Mouse (Mus musculus) NIH3T3 (cell line): ENCODE data around the gene Gm49396.
A peak's percentile ranks its signal among the peaks of the same experiment; 100 is the strongest.

Source experiments
- DNase-seq: peaks from one replicate; pipeline ENCODE4 v3.0.0-alpha.2; 2012; ENCODE audit warnings: low read depth

Gene Gm49396

DNA sequence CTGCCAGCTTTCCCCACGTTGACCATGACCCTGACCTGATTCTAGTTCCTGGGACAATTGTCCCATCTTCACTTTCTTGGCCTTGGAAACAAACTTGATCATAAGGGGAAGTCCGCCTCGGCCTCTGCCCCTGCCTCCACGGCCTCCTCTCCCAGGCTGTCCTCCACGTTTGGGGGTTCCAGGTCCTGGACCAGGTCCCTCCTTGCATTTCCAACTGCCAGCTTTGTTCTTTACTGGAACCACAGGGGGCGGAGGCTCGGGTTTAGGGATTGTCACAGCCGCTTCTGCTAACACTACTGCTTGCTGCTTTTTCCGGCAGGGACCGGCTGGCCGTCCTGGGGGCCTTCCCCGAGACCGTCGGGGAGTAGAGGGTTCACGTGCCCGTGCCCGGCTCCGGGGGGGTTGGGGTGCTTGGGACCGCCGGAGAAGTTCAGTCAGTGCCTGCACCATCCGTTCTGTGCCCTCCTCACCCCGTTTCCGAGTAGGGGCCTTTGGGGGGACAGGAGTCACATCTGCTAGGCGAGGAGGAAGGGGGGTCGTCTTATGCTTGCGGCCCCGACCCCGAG, 23.4 kb downstream of the Gm49396 start:
- DNase-seq = no peak

DNA sequence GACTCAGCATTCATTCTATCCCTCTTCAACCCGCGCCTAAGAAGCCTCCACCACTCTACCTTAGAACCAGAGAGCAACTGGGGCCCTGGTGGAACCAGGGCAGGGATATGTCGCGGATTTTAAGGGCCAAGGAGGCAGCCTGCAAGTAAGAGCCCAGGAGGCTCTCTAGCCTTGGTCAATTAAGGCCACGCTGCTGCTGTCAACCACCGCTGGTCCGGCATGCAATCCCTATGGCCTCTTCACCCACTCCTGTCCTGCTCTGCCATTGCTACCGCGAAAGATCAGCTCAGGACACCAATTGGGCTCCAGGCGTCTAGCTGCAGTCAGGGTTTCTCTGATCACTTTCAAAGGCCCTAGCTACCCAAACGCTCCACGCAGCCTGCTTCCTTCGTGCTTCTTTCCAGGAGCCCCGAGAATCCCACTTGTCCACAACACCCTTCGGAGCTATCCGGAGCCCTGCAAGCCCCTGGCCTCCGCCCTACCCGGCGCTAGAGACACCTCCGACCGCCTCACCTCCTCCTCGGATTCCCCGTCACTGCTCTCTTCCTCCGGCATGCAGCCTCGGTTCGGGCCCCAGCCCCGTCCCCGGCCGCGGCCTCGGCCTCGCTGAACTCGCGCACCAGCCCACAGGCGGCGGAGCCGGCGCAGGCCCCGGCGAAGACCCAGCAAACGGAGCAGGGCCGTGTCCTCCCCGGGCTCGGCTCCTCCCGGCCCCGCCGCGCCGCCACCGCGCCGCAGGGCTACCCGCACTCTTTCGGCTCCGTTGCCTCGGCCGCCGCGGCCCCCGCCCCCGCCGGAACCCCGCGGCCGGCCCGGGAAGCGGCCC, 24.9 kb downstream of the Gm49396 start:
- peak; percentile 43 for DNase-seq

DNA sequence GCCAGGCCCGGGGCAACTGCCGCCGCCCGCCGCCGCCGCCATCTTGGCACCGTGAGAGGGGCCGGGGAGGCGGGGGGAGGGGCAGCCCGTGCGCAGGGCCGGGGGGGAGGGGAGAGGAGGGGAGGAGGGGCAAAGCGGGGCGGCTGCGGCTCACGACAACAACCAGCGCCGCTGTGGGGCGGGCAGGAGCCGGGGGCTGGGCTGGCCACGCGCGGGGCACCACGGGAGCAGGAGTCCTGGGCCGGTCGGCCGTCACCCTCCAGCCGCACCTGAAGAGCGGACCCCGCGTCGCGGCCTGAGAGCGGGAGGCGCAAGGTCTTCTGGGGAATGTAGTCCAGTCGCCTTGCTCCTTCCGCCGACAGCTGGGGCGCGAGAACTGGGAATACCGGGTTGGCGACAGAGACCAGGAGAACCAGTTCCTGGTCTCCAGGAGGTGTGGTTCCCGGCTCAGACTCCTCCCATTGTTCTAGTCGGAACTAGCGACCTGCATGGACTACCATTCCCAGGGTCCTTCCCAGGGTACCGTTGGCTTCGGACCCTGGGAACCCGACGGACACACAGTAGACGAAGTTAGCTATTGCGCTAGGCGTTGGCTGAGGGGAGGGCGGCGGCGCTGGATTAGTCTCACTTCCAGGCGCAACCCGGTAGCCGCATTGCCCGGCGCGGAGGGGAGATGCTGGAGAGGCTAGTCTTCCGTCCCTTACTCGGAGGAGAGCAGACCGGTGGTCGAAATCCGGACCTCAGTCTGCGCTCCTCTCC, 25.7 kb downstream of the Gm49396 start, which contains the start of gene Kmt2b:
TSS of gene Kmt2b (minus strand) at position 51 of the 759 bp plus-strand sequence.
- peak; percentile 98 for DNase-seq

DNA sequence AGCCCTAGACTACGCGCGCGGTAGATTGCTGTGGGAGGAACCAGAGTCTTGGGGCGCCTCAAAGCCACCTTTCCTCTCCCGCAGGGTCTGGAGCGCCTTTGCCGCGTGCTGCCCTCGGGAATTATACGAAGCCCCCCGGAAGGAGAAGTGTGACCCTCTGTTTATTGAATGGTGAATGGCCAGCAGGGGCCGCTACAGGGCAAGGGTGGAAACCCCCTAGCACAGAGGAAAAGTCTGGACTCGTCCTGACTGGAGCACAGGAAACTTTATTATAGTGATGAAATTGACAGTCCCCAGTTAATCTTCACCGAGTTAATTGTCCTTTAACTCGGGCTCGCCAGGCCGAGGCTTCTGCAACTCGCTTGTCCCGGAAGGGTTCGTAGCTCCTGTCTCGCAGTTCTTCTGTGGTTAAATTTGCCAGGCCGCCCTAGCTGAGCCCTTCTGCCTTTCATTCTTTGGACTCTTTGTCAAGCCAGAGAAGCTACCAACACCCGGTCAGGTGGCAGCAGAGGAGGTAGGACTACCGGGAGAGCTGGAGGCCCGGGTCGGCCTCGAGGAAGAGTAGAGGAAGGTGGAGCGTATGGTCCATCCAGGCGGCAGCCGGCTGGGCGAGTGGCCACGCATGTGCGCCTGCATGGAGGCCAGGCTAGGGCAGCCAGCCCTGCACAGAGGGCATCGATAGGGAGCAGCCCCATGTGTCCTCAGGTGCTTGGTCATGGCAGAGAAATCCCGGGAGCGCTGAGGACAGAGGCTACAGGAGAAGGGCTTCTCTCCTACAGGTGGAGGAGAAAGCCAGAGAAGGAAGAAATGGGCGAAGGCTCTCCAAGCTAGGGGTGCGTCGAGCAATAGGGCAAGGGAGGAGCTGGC, 26.5 kb downstream of the Gm49396 start:
- peak; percentile 88 for DNase-seq

DNA sequence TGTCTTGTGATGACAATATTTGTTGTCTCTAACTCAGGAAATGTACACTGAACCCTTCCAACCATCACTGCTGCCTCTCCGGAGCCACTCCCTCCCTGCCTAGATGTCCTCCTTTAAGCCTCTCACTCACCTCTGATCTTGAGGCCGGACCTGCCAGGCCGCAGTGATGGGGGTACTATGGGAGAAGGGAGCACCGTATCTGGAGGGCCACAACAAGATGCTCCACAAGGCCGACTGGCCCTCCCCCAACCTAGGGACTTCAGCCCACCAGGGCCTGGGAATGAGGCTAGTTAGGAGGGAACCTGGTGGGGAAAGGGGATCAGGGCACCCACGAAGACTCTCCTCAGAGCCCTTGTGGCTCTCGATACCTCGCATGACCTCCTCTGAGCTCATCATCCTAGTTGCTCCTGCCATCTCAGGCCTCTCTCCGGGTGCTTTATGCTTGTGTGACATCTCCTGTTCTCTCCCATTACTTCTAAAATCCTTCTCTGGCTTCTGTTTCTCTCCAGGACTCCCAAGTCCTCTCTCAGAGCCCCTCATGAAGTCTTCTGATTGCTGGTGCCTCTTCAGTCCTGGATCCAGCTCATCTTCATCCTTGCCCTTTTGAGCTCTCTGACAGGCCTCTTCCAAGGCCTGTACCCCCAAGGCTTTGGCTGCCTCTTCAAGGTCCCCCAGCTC, 27.9 kb downstream of the Gm49396 start:
- DNase-seq = no peak

DNA sequence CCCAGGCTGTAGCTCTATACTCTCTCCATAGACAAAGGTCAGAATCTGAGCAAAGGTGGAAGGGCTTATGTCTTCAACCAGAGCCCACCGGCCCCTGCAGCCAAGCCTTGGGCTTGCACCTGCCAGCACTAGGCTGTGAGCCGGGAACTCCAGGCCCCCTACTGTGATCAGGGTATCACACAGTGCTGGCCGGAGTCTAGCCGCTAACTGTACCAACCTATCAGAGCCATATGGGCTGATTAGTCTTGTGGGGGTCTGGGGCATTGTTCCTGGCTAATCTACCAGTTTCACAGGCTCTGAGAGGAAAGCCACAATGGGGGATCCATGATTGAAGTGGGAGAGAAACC, 28.4 kb downstream of the Gm49396 start:
- no peak for DNase-seq

DNA sequence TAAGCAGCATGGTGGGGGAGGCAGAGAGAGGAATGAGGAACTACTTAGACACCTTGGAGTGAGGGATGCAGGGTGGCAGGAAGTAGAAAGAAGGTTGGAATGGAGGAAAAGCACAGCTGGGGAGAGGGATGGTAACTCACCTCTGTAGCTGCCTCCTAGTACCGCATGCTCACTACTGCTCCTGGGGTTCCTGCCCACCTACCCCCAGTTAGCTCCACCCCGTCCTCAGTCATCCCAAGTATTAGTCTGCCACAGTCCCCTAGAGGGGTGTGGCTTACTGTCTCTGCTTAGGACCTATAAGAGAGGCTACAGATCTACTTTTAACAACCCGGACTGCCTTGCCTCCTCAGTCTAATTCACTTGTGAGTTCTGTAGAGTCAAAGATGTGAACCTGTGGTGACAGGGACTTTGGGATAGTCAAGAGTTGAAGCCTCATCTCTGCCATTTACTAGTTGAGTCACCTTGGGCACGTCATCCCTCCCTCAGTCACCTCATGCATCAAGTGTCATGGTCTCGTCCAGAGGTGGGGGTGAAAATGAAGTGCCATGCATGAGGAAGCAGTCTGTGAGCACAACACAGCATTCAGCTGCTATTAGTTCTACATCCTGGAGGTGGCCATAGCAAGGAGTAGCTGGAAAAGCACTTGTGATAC, 29.8 kb downstream of the Gm49396 start:
- no peak for DNase-seq

DNA sequence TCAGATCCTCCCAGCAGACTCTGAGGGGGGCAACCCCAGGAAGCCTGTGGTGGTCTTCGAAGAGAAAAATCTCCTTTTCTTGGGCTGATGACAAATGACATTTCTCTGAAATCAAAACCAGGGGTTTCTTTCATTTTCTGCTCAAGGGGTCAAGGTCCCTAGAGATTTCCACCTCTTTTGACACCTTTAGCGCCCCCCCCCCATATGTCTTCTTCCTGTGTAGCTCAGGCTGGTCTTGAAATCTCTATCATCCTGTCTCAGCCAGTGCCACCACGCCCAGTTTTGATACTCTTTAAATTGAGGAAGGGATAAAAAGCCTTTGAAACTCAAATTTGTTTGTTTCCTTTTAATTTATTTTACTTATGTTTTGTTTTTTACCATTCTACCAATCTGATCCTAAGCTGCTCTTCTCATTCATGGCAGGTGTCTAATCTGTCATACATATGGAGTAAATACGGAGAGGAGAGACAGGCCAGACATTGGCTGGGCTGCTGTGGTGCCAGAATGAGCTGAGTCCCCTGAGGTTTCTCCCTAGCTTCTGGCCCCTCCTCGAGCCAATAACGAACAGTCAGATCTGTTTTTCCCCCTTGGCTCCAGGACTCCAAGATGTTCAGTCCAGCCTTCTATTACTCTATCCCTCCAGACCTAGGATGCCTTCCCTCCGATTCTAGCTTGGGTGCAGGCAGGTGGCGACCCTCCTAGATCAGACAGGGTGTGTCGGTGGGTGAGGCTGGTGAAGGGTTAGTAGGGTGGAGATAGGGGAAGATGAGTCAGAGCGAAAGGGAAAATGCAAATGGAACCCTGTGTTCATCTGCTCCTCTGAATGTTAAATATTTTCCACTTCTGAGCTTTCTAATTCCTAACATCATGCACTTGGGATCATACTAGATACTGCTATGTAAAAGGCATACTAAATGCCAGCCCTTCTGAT, 30.7 kb downstream of the Gm49396 start:
- no peak for DNase-seq

DNA sequence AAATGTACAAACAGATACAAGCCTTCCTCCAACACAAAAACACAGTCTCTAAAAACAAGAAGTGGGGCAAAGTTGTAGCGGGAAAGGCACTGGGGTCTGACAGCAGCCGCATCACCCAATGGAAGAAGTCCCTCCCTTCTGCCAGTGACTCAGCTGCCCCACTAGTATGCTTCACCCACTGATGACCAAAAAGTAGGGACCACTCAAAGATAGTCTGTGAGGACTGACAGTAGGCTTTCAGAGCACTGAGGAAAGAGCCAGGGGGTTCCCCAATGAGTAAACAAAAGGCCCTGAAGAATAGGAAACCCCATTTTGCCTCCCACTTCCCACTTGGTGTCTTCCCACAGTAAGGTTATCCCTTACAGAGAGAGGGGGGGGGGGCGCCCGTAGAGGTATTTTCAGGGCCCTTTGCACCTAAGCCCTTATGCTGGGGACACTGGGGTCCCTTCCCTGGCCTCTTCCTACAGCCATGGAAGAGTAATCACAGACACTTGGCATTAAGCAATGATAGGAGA, 31.4 kb downstream of the Gm49396 start:
- no peak for DNase-seq

DNA sequence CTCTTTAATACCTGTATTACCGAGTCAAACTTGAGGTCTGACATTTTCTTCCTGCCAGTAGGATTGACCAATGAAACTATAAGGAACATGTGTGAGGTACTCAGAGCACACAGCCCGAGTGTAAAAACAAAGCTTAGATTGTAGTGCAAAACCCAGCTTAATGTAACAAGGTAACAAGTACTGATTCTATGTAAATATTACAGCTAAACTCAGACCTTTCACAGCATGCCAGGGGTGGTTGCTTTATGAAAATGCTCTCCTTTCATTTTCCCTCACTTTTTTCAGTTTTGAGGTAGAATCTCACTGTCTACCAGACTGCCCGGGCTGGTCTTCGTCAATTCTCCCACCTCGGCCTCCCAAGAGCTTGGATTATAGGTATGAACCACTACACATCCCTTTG, 32.9 kb downstream of the Gm49396 start:
- no peak for DNase-seq

DNA sequence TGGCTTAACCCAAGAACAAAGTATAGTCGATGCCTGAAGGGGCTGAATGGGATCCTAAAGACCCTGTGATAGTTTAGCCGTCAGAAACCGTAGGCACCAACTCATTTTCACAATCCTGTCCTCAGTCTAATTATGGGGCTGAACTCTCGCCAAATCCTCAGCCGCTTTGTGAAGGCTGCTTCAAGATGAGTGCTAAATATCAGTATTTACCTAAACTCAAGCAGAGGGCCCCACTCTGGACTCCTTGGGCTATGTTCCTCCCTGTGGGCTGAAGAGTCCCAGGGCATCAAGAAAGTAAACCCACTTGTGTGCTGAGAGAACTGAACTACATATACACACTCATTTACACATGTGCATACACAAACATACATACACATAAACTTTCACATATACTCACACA, 33.7 kb downstream of the Gm49396 start:
- no peak for DNase-seq

DNA sequence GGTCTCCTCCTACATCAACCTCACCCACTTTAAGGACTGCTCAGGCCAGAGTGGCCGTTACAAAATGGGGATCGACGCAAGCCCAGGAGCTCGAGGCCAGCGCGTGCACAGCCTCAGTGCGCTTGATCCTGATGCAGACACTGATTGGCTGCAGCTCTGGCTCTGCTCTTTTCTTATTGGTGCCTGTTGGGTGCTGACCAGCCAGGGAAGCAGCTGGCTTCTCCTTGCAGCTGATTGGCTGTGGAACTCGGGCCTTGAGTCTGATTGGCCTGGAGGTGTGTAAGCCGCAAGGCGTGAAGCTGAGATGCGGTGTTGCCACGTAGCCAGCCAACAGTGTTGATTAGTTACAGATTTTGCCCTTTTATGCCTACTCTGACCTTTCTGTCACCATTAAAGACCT, 35.6 kb downstream of the Gm49396 start, which contains the start of gene Zbtb32:
TSS of gene Zbtb32 (minus strand) at position 124 of the 400 bp plus-strand sequence.
- DNase-seq = no peak

DNA sequence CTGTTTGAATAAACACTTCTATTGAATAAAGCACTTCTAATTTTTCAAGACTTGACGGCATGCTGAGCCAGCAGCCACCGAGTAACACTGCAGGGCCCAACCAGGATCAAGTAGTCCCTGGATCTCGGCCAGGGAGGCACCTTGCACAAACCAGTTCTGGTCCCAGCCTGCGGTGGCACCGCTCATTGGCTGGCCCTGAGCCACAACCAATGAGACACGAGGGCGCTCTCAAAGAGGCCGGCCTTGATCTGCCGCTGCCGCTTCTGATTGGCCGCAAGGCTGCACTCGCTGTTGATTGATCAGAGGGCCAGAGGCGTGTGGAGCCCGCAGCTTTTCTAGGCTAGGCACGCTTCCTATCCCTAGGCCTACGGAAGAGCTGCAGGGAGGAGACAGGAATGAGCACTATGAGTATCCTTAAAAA, 36.8 kb downstream of the Gm49396 start:
- DNase-seq = peak; percentile 37

DNA sequence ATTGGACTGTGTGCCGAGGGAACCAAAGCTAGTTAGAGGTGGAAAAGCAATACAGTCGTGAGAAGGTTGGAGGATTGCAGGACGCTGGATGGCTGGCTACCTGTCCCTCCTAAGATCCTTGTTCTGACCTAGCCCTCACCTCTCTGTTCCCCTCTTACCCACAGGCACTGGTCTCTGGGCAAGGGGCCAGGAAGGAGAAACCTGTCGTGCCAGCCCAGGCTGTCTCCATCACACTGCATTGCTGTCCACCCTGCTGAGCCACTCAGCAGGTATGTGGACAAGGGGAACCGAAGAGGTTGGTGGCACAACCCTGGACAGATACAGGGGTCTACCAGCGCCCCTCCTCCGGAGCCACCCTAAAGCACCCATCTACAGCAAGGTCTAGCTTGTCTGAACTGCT, 37.5 kb downstream of the Gm49396 start:
- no peak for DNase-seq

DNA sequence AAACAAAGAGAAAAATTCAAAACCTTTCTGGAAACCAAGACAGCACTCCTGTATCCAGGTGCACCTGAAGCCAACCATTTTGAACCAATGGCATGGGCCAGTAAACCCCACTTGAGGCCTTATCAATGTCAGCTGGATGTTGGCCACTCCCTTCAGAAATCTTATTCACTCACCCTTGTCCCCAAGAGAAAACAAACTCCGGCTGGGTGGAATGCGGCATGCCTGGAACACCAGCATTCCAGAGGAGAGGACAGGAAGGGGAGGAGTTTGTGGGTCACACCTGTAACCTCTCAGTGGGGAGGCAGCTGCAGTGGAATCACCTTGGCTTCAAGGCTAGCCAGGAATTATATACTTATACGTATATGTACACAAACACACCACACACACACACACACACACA, 39.4 kb downstream of the Gm49396 start:
- no peak for DNase-seq

DNA sequence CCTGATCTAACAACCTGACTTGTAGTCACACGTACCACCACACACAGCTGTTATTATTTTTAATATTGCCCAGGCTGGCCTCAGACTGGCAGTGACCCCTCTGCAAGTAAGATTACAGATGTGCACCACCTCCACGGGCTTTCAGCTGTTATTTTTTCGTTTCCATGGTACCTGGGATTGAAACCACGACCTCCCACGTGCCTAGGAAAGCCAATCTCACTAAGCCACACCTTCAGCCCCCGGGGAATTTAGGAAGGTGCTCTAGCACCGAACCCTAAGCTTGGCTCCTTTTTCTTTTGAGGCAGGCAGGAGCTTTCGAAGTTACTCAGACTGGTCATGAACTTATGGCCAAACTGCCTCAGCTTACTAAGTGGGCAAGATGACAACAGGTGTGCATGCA, 41.3 kb downstream of the Gm49396 start:
- DNase-seq = no peak

DNA sequence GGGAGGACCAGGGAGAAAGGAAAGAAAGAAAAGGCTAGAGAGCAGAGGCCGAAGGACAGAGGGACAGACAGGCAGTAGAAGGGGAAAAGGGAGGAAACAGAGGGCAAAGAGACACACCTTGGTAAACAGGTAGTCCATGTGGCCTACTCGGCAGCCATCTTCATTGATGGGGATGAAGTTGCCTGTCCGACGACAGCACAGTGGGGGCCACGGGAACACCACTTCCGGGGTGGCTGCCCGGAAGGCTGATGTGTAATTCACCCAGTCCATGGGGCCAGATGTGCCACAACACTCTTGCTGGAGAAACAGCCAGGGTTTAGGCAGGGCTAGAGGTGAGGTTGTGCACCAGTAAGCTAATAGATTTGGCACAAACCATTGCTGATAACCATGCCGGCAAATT, 41.8 kb downstream of the Gm49396 start:
- DNase-seq = no peak

DNA sequence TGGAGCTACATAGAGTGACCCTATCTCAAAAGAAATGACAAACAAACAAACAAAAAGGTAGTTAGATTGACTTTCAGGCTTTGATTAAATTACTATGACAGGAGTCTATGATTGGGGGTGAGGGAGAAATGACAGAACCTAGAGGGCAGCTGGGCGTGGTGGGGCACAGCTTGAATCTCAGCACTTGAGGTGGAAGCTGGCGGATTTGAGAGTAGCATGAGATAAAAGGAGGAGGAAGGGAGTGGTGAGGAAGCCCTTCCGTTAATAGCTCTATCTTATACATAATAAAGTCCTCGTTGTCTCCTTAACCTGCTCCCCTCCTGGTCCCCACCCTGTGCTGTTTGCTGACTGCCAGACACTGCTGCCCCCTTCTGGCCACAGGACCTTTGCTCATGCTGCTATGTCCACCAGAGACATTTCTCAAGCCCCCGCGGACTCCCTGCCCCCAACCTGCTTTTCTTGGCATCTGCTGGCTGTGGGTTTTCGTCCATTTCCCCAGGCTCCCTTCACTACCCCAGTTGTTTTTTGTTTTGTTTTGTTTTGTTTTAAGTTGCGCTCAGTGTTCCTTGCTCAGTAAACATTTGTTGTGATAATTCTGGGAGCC, 44.7 kb downstream of the Gm49396 start:
- DNase-seq = peak; percentile 66

DNA sequence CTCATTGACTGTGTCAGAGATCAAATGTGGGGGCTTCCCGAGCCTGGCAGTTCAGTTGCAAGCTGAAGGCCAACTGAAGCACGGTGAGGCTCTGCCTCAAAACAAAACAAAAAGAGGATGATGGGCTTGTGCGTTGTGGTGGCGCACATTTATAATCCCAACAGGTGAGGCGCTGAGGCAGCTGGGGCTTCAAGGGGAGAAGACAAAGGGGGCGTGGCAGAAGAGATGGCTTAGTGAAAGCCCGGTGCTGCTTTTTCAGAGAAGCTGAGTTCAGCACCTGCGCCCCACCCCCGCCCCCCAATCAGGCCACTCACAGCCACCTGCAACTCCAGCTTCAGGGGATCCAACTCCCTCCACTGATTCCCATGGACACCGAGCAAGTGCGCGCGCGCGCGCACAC, 45.3 kb downstream of the Gm49396 start:
- no peak for DNase-seq
